In the genomic region with DNA sequence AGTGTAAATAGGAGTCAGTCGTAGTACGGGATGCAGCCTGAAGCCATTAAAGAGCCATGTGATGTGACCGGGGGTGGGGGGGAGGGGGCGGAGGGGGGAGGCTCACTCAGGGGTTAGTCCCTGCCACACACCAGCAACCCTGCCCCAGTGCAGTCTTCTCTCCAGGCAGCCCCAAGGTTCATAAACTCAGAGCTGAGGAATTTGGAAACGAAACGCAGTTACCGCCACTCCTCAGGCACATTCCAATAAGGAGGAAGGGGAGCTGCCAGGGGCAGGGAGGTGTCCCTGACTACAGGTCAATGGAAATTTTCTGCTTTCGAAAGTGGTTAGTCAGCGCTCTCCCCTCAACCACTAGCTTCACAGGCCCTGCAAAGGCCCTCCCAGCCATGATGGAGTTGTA, we compare ENCODE assay signal across 9 mouse cellular contexts.
DNase-seq lines count a peak whose midpoint lies in the region; ATAC-seq and TF ChIP-seq lines count a peak whose summit lies in the region.
"Had no signal": no experiment of that assay in that cellular context is flagged by ENCODE, and none has a peak within 500 bp of the region (broad histone marks: within the 10 kb centered on the region; RNA-seq: fewer than 3 reads in every experiment).

No protein-coding gene starts in this region.

- H3K4me1 ChIP-seq in ES-E14 (ENCODE audit: control insufficient read depth in 2 of 2, insufficient read depth in 2 of 2, low read length in 2 of 2, poor library complexity in 1 of 2) = peaks cover 0 to 2% of the 10 kb centered on the region in 2 experiments; a peak in 1 of 4 replicates
- H3K4me1 ChIP-seq in embryonic facial prominence, embryonic 12.5 days = peaks cover 34% of the 10 kb centered on the region
- H3K4me1 ChIP-seq in midbrain, embryonic 15.5 days = 0 out of 2 replicates have a peak, but pooled peaks cover 8% of the 10 kb centered on the region

- H3K4me2 ChIP-seq in embryonic facial prominence, embryonic 12.5 days (replicated peaks) = 0 out of 2 replicates have a peak overlapping the region, but pooled peaks have one; percentile 5
- no peak overlapping the region for H3K4me2 ChIP-seq in midbrain, embryonic 15.5 days

- H3K36me3 ChIP-seq in ES-E14 (ENCODE audit: control insufficient read depth, insufficient read depth, low read length, poor library complexity, severe bottlenecking) = no peaks in the 10 kb centered on the region
- H3K36me3 ChIP-seq in embryonic facial prominence, embryonic 12.5 days = 0 out of 2 replicates have a peak, but pooled peaks cover 5% of the 10 kb centered on the region
- H3K36me3 ChIP-seq in midbrain, embryonic 15.5 days (replicated peaks) = no peaks in the 10 kb centered on the region

- no peak overlapping the region for H3K4me3 ChIP-seq in ES-E14 (ENCODE audit: insufficient read depth in 1 of 2, low read depth in 1 of 2, low read length in 2 of 2, poor library complexity in 1 of 2, severe bottlenecking in 1 of 2)
- H3K4me3 ChIP-seq in embryonic facial prominence, embryonic 12.5 days = no peak overlapping the region
- H3K4me3 ChIP-seq in midbrain, embryonic 15.5 days = no peak overlapping the region

- no peak overlapping the region for H3K9ac ChIP-seq in ES-E14 (ENCODE audit: insufficient read depth, low read depth, low read length, poor library complexity, severe bottlenecking)
- H3K9ac ChIP-seq in embryonic facial prominence, embryonic 12.5 days = 0 out of 2 replicates have a peak overlapping the region, but pooled peaks have one; percentile 5
- H3K9ac ChIP-seq in midbrain, embryonic 15.5 days = no peak overlapping the region

- peak; percentile 69; the same call in 1 of the 2 replicates for ATAC-seq in embryonic facial prominence, embryonic 12.5 days (ENCODE audit: insufficient number of reproducible peaks, insufficient read depth, low FRiP score, low TSS enrichment)
- ATAC-seq in midbrain, embryonic 15.5 days (replicated peaks) = no peak
- ATAC-seq: forebrain, embryonic 16.5 days had no signal

- no peaks in the 10 kb centered on the region for H3K9me3 ChIP-seq in ES-E14 (ENCODE audit: control insufficient read depth, insufficient read depth, low read depth, low read length)
- no peaks in the 10 kb centered on the region for H3K9me3 ChIP-seq in embryonic facial prominence, embryonic 12.5 days
- H3K9me3 ChIP-seq in midbrain, embryonic 15.5 days = no peaks in the 10 kb centered on the region

- peak; percentile 92 for DNase-seq in heart, adult 11 months
- no peak for DNase-seq in heart, adult 8-10 months (ENCODE audit: low spot score)
- peak; percentile 15 for DNase-seq in ES-E14 (ENCODE audit: low read depth, low spot score)
- peak; percentile 66 for DNase-seq in kidney, postnatal 14 days
- no peak for DNase-seq in liver
- DNase-seq in cerebellum, adult 9-10 months = no peak

- WGBS in embryonic facial prominence, embryonic 12.5 days = 25% methylated on average over 9 of the region's 9 CpGs
- WGBS in midbrain, embryonic 15.5 days = 57% methylated on average over 9 of the region's 9 CpGs

- in situ Hi-C loops in ES-E14 (cut with MboI; ENCODE audit: low sequenced_read_pairs in 2 of 2, unreplicated experiment in 2 of 2) = no loop called here

- H3K27ac ChIP-seq in ES-E14 (ENCODE audit: insufficient read depth, low read depth, low read length, poor library complexity, severe bottlenecking) = no peak overlapping the region
- H3K27ac ChIP-seq in embryonic facial prominence, embryonic 12.5 days = peak overlapping the region; percentile 64
- no peak overlapping the region for H3K27ac ChIP-seq in midbrain, embryonic 15.5 days

- no peaks in the 10 kb centered on the region for H3K27me3 ChIP-seq in embryonic facial prominence, embryonic 12.5 days
- H3K27me3 ChIP-seq in midbrain, embryonic 15.5 days (replicated peaks) = no peaks in the 10 kb centered on the region

TF ChIP-seq in ES-E14, 5 proteins besides CTCF, POLR2A, EP300 and RAD21:
- TF ChIP-seq CHD2 (IDR thresholded peaks at IDR 0.05; ENCODE audit: low read depth, low read length) = no peak
- no peak for TF ChIP-seq ZC3H11A (IDR thresholded peaks at IDR 0.05; ENCODE audit: borderline replicate concordance, low read depth, low read length)
- TF ChIP-seq HCFC1 (IDR thresholded peaks at IDR 0.05; ENCODE audit: borderline replicate concordance, insufficient read depth, low read length) = no peak
- TF ChIP-seq ZNF384 (IDR thresholded peaks at IDR 0.05; ENCODE audit: low read depth, low read length) = no peak
- no peak for TF ChIP-seq MAFK (IDR thresholded peaks at IDR 0.05; ENCODE audit: insufficient read depth, low read depth, low read length)

Comparison
In these comparisons a context has a peak if more than half of its experiments do, and no peak if none do; other contexts are left out.
1. DNase-seq: peak in heart, adult 11 months (single experiment), ES-E14 (single experiment) and kidney, postnatal 14 days (single experiment); none in heart, adult 8-10 months (single experiment), liver (single experiment) and cerebellum, adult 9-10 months (single experiment).